Mouse (Mus musculus): ENCODE results near the gene Phf19.

Gene Phf19

GRCm38 (mm10) chr2:34938269-34939208, 24.7 kb upstream of the Phf19 start:
- no peak for DNase-seq (ENCODE audit: low spot score in 2 of 2)

GRCm38 (mm10) chr2:34937460-34937859, 23.6 kb upstream of the Phf19 start:
- DNase-seq (ENCODE audit: low spot score in 2 of 2) = no peak

- no peak for DNase-seq (ENCODE audit: low spot score in 2 of 2)
Measured at GRCm38 (mm10) chr2:34927320-34927719, 13.5 kb upstream of the Phf19 start.

DNA sequence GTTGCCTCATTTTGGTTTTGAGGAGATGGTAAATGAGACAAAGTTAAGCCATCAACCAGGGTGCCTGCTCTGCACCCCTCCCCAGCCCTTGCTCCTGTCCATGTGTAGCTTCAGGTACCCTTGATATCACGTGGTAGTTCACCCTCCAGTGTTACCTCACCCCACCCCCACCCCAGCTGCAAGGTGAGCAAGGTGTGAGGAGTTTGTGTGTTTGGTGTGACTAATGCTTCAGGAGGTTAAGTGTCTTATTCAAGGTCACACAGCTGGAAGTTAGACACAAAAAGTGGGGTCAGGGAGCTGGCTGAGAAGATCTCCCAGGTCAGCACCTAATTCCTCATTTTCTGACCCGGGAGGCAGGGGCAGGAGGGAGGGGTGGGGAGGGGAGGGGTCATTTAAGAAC, 8.9 kb upstream of the Phf19 start:
- no peak for DNase-seq (ENCODE audit: low spot score in 2 of 2)

DNA sequence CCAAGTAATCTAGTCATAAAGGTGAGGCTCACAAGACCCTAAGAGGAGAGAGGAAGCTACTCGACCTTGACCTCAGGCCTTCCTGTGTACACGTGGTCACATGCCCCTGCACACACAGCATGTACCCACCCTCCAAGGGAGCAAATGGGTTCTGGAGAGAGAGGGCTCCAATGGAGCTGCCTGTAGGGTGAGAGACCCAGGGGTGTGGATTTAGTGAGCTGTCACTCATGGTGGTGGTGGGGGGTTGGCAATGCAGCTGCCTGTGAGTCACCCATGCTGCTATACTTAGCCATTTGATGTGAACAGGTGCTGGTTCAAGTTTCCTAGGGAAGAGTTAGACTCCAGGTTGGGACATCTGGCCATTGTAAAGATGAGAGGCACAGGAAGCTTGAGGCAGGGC, 6.3 kb upstream of the Phf19 start:
- no peak for DNase-seq (ENCODE audit: low spot score in 2 of 2)

DNA sequence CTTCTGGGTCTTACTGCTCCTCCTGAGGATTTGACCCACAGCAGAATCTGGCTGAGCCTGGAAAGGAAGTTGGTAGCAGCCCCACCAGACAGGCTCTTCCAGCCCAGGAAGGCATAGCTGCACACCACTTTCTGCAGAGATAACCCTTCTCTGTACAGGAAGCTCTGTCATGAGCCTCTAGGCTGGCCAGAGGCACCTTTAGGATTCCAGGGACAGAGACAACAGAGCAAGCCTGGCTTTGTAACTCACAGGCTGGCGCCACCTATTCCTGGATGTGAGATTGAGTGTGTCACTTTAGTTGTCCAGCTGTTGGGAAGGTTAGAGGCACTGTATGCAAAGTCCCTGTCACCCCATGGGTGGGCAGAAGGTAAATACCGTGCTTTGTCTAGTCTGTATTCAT, 1.3 kb upstream of the Phf19 start:
- no peak for DNase-seq (ENCODE audit: low spot score in 2 of 2)

DNA sequence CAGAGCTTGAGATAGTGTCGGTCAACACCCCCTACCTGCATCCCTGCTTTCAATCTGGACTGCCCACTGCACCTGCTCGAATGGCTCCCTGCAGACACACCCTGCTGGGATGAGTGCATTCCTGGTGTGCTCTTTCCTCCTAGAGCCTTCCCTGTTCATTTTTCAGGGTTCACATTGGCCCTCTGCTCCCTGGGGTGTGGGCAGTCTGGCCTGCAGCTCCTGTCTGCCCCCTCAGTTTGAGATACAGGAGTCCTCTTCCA, 927 bp upstream of the Phf19 start:
- no peak for DNase-seq (ENCODE audit: low spot score in 2 of 2)

DNA sequence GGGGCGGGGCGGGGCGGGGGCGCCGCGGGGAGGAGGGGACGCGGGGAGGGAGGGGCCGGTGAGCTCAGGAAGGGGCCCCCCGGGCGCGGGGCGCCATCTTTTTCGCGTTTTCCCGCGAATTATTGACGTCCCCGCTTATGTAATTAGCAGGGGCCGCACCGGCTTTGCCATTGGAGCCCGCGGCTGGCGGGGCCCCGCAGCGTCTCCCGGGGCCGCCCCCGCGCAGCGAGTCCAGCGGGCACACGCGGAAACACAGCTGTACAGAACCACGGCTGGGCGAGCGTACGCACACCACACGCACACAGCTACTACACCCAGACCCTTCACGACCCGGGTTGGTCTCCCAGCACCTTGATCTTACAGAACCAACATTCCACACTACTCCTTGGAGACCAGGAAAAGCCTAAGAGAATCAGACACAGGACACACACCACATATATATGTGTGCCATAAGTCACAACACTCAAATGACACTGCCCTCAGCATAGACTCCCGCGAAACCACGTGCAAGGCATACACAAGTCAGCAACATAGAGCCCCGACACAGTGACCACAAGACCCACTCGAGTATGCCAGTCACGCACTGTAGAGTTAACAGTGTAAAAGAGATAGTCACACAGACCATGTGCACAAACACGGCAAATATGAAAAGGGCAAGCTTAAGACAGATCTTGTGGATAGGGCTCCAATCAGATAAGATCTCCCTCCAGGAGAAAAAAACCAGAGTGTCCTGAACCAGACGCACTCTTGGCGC, 420 bp upstream of the Phf19 start:
- peak; percentile 56 to 59 for DNase-seq (ENCODE audit: low spot score in 2 of 2)

- no peak for DNase-seq (ENCODE audit: low spot score in 2 of 2)
Measured at GRCm38 (mm10) chr2:34912613-34913012, 1.2 kb downstream of the Phf19 start.

DNA sequence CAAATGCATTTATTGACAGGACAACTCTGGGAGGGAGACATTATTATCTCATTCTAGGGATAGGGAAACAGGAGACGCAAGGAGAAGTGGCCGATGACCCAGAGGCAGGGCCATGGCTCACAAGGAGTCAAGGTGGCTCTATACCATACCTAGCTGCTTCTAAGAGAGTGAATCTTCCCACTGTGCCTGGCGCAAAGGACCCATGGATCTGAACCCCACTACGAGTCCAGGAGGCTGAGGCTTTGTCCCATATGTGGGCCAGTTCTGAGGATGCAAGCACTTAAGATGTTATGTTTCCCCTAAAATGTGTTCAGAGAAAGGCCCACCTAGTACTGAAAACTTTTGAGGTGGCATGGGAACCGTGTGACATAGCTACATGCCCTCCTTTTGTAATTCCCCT, 2.0 kb downstream of the Phf19 start:
- no peak for DNase-seq (ENCODE audit: low spot score in 2 of 2)

- DNase-seq (ENCODE audit: low spot score in 2 of 2) = no peak
Measured at GRCm38 (mm10) chr2:34909719-34910118, 4.1 kb downstream of the Phf19 start.

DNA sequence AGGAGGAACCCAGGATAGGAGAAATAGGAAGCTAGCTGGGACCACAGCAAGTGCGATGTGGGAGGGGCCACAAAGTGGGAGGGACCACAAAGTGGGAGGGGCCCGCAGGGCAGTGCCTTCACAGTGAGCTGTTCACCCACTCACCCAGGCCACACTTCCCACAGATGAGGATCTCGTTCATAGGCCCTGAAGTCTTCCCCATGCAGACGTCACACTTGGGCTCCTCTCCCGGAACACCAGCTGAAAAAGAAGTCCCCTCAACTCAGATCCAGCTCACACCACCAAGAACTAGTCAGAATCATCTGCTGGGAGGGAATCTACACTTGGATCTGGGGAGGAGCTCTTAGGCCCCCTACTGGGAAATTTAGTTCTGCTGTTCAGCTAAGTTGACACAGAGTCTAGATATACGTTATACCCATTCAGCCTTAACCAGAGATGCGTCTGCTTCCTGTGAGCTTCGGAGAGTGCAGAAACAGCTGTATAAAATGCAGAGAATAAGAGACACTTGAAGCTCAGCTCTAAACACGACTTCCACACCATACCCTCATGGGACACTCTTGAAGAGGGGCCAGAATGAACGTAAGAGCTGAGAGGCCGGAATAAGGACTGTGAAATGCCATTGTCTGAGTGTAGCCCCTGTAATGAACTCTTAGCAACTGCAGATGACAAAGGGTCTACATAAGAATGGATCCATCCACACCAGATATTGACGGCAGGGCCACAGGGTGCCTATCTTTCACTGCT, 6.8 kb downstream of the Phf19 start:
- peak; percentile 63 to 64 for DNase-seq (ENCODE audit: low spot score in 2 of 2)

GRCm38 (mm10) chr2:34906426-34906825, 7.4 kb downstream of the Phf19 start:
- no peak for DNase-seq (ENCODE audit: low spot score in 2 of 2)

GRCm38 (mm10) chr2:34904849-34905542, 8.8 kb downstream of the Phf19 start:
- DNase-seq (ENCODE audit: low spot score in 2 of 2) = peak; percentile 99 to 100

GRCm38 (mm10) chr2:34903652-34904405, 10.0 kb downstream of the Phf19 start:
- DNase-seq (ENCODE audit: low spot score in 2 of 2) = no peak

DNA sequence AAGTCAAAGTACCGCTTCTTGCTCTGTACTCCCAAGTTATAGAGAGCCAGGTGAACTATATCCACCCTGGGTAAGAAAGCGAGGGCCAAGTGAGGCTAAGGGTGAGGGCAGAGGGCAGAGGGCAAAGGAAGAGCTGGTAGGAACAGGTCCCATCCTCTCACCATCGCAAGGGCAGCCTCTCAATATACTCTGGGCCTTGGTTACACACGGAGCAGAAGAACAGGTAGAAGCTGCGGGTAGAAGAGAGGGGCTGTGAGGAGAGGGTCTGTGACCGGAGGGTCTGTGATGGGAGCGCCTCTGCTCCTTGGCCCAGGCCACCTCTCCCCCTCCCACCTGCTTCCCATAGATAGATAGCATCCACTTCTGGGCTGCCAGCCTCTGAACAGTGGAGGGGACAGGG, 10.6 kb downstream of the Phf19 start:
- no peak for DNase-seq (ENCODE audit: low spot score in 2 of 2)

GRCm38 (mm10) chr2:34902731-34903130, 11.1 kb downstream of the Phf19 start:
- no peak for DNase-seq (ENCODE audit: low spot score in 2 of 2)

DNA sequence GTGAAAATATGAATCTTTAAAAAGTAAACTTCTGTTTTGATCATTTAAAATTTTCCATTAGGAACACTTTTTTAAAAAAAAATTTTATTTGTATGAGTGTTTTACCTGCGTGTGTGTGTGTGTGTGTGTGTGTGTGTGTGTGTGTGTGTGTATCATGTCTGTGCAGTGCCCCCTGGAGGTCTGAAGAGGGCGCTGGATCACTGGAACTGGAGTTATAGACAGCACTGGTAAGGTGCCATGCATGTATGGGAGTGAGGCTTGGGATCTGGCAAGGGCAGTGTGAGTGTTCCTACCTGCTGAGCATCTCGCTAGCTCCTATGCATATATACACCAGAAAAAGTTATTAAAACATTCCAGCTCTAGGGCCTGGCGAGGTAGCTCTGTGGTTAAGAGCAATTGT, 12.1 kb downstream of the Phf19 start:
- DNase-seq (ENCODE audit: low spot score in 2 of 2) = no peak

DNA sequence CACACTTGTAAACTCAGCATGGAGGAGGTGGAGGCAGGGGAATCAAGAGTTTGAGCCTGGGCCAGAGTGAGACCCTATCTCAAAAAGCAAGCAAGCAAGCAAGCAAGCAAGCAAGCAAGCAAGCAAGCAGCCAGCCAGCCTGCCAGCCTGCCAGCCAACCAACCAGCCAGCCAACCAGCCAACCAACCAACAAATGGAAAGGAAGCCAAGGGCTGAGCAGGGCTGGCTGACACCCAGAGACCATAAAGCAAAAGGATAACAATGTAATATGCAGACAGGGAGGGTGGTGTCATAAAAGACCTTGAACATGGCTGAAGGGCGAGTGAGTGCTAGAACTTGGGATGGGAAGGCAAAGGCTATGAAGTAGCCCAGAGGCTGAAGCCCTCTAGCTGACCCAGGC, 13.4 kb downstream of the Phf19 start:
- DNase-seq (ENCODE audit: low spot score in 2 of 2) = no peak

GRCm38 (mm10) chr2:34899682-34900081, 14.1 kb downstream of the Phf19 start:
- DNase-seq (ENCODE audit: low spot score in 2 of 2) = no peak

- DNase-seq (ENCODE audit: low spot score in 2 of 2) = no peak
Measured at GRCm38 (mm10) chr2:34897820-34898219, 16.0 kb downstream of the Phf19 start.

Measured in right cerebral cortex, postnatal 10 days (tissue).